Mouse (Mus musculus): ENCODE data around the gene Fli1.

DNA sequence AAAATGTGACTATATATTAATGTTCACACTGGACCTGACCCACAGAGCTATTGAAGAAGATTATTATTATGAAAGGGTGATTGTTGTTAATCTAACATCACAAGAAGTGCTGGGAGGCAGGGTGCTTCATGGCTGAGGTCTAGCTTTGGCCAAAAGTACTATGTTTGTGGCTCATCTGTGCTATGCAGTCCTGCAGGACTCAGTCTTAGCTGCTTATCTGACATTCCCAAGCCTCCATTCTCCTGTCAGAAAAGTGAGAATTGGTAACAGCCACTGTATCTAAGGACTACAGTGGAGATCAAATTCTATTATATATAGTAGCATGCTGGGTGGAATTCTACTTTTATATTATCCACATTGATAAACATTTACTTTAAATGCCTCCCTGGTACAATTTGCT, 16.8 kb upstream of the Fli1 start:
- TF ChIP-seq USF2 (IDR thresholded peaks at IDR 0.05; ENCODE audit: borderline replicate concordance in 1 of 2, insufficient read depth in 1 of 2, low read depth in 1 of 2, low read length in 2 of 2), result no peak
- TF ChIP-seq CTCF (IDR thresholded peaks at IDR 0.05 in 2 of 3, conservative IDR thresholded peaks at IDR 0.05 in 1 of 3; ENCODE audit: control insufficient read depth in 1 of 3, insufficient read depth in 1 of 3, low read depth in 2 of 3, low read length in 3 of 3, poor library complexity in 1 of 3, severe bottlenecking in 1 of 3), result no peak
- TF ChIP-seq GABPA (IDR thresholded peaks at IDR 0.05; ENCODE audit: low read depth, low read length), result no peak
- TF ChIP-seq POLR2AphosphoS2 (IDR thresholded peaks at IDR 0.05; ENCODE audit: low read length), result no peak
- TF ChIP-seq E2F4 (IDR thresholded peaks at IDR 0.05; ENCODE audit: borderline replicate concordance, low read depth, low read length), result no peak
